Mouse (Mus musculus) heart, embryonic 14.5 days (tissue): ENCODE measurements at regions not wholly inside any gene's neighbourhood (a gene's known extent, or its start where the extent isn't known, plus 50 kb on each side); places are given as distances from the start of the nearest gene placed in this dataset.
"Not testable (repeated sequence)": the region's sequence is repeated elsewhere in the genome, so short reads cannot be mapped to it uniquely, and the experiment has no call there.

Experiments
- ATAC-seq: fragments of 200-750 bp; cut with Nextera tagmentation; 2 replicates; pipeline ENCODE4 v1.8.0; 2017; ENCODE audit warnings: low read depth, moderate TSS enrichment; ENCODE audit not compliant: insufficient number of reproducible peaks, insufficient read depth, low FRiP score
- H3K27ac ChIP-seq, 2 experiments: fragments of 200-500 bp in 1 of 2; fragments of 300-500 bp in 1 of 2; sonication (generic) in 1 of 2; replicated peaks in 1 of 2; 2 replicates each; pipeline ENCODE4 v1.5.1; 2012 to 2014; ENCODE audit warnings: low read depth in 2 of 2, low read length in 2 of 2, control low read depth in 1 of 2, mild to moderate bottlenecking in 1 of 2, mixed read lengths in 1 of 2; ENCODE audit not compliant: control insufficient read depth in 1 of 2, insufficient read depth in 1 of 2
- H3K27me3 ChIP-seq: fragments of 300-500 bp; sonication (generic); 2 replicates; pipeline ENCODE4 v1.6.1; 2014; ENCODE audit warnings: mild to moderate bottlenecking, low read length, control low read depth; ENCODE audit not compliant: control insufficient read depth, insufficient read depth
- H3K36me3 ChIP-seq: fragments of 300-500 bp; sonication (generic); 2 replicates; pipeline ENCODE4 v1.6.1; 2014; ENCODE audit warnings: mild to moderate bottlenecking, control low read depth, low read length, mixed read lengths; ENCODE audit not compliant: control insufficient read depth, insufficient read depth
- H3K4me1 ChIP-seq, 2 experiments: fragments of 200-500 bp in 1 of 2; fragments of 300-500 bp in 1 of 2; sonication (generic) in 1 of 2; 2 replicates each; pipeline ENCODE4 v1.6.1; 2012 to 2014; ENCODE audit warnings: low read length in 2 of 2, control low read depth in 1 of 2, mixed read lengths in 1 of 2; ENCODE audit not compliant: control insufficient read depth in 2 of 2, insufficient read depth in 2 of 2
- H3K4me2 ChIP-seq: fragments of 300-500 bp; sonication (generic); 2 replicates; pipeline ENCODE4 v1.6.1; 2014; ENCODE audit warnings: mild to moderate bottlenecking, low read length
- H3K4me3 ChIP-seq, 2 experiments: fragments of 200-500 bp in 1 of 2; fragments of 300-500 bp in 1 of 2; sonication (generic) in 1 of 2; 2 replicates each; pipeline ENCODE4 v1.5.1; 2012 to 2014; ENCODE audit warnings: low read length in 2 of 2, mild to moderate bottlenecking in 2 of 2, control low read depth in 1 of 2, low read depth in 1 of 2, moderate library complexity in 1 of 2; ENCODE audit not compliant: control insufficient read depth in 1 of 2, insufficient read depth in 1 of 2
- H3K9ac ChIP-seq: fragments of 300-500 bp; sonication (generic); 2 replicates; pipeline ENCODE4 v1.6.1; 2014; ENCODE audit warnings: mild to moderate bottlenecking, low read length
- H3K9me3 ChIP-seq: fragments of 300-500 bp; sonication (generic); 2 replicates; pipeline ENCODE4 v1.6.1; 2016; ENCODE audit warnings: low read length, control low read depth; ENCODE audit not compliant: control insufficient read depth
- WGBS: fragments of 180-500 bp; shearing (Covaris S2); extraction: QIAGEN DNeasy Blood & Tissue Kit; methylation state at CpG from one replicate; pipeline ENCODE4 v1.1.7; 2014; 5-methylcytosine and 5-hydroxymethylcytosine counted together

DNA sequence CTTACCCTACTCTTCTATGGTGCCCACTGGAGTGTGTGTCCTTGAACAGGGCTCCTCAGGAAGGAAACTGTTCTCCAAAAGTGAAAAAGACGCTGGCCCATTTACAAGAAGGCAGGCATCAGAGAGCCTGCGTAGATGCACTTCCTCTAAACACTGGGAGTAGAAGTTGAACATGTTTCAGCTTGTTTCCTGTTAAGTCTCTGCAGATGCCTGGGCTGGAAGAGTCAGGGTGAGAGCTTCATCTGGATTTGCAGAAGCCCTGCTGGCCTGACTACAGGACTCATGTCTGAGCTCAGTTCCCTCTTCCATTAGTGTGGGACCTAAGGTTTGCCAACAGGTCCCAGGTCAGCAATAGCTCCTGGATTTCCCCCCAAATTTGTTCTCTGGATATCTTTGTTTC, 54.7 kb upstream of the Nlrp1b start:
- Histone ChIP-seq H3K27me3 (no peaks in the 10 kb centered on the region), H3K36me3 (no peaks in the 10 kb centered on the region), H3K9ac (no peak overlapping the region), H3K4me1 (no peaks in the 10 kb centered on the region), H3K27ac (no peak overlapping the region), H3K4me2 (no peak overlapping the region), H3K4me3 (no peak overlapping the region), H3K9me3 (no peaks in the 10 kb centered on the region)
- ATAC-seq, result no peak
- WGBS, result 68% methylated on average over 2 of the region's 2 CpGs

DNA sequence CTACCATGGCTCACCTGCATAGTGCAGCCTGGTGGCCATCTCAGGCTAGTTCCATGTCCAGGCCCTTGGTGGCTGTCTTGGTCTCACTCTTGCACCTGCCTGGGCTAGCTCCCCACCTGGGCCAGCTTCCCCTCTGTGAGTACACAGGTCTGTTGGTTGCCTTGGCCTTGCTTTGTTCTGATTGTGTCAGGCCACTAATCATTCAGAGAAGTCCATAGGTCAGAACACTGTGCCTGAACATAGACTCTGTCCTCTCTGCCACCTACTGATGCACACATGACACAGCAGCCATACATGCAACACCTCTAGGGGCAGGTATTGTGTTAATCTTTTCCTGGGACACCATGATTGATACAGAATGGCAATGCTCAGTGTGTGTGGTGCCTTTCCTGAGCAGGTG, 57.7 kb upstream of the Nlrp1b start:
- not testable (repeated sequence) for H3K27me3 ChIP-seq, H3K4me3 ChIP-seq, H3K9ac ChIP-seq, H3K27ac ChIP-seq, H3K9me3 ChIP-seq, H3K4me2 ChIP-seq, H3K36me3 ChIP-seq, H3K4me1 ChIP-seq, ATAC-seq

DNA sequence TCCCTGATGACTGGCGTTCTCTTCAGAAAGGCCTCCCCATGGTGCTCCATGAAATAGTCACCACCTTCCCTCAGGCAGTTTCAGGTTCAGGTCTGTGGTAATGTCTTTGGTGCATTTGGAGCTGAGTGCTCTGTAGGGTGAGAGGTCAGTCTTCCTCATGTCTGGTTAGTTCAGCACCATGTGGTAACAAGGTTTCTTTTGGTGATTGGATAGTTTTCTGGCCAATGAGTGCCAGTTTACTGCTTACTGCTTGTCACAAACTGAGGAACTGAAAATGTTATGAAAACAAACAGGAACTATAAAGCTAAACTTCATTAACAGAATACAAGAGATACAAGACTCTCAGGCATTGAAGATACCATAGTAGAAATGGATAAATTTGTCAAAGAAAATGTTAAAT, 59.0 kb upstream of the Nlrp1b start:
- Histone ChIP-seq H3K4me3 (no peak overlapping the region), H3K36me3 (no peaks in the 10 kb centered on the region), H3K27me3 (no peaks in the 10 kb centered on the region), H3K9ac (no peak overlapping the region), H3K4me1 (no peaks in the 10 kb centered on the region), H3K4me2 (no peak overlapping the region), H3K9me3 (no peaks in the 10 kb centered on the region; the same call in 1 of the 2 replicates), H3K27ac (no peak overlapping the region)
- ATAC-seq, result no peak
- WGBS, result 75% methylated on average over 1 of the region's 1 CpGs

DNA sequence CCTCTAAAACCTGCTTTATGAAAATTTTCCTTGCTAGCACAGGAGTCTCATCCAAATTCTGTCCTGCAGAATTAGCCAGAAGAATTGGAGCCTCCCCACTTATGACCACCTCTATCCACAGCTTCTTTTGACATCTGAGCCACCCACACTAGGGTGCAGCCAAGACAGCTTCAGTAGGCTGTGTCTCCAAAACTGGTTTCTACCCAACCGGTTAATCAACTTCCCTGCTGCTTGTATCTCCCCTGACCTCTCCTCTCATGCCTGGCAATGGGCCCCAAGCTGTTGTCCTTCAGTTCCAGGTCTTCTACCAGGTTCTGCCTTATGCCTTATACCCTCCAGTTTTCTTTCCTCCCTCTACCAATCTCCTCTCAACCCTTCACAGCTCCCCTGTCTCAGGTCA, 68.9 kb upstream of the Nlrp1b start:
- no peaks in the 10 kb centered on the region for H3K27me3 ChIP-seq
- 70% methylated on average over 1 of the region's 1 CpGs for WGBS
- H3K9me3 ChIP-seq, result no peaks in the 10 kb centered on the region
- ATAC-seq, result no peak
- no peak overlapping the region for H3K4me2 ChIP-seq
- no peak overlapping the region for H3K27ac ChIP-seq
- H3K4me1 ChIP-seq, result no peaks in the 10 kb centered on the region
- no peak overlapping the region for H3K4me3 ChIP-seq
- H3K9ac ChIP-seq, result no peak overlapping the region
- H3K36me3 ChIP-seq, result no peaks in the 10 kb centered on the region

DNA sequence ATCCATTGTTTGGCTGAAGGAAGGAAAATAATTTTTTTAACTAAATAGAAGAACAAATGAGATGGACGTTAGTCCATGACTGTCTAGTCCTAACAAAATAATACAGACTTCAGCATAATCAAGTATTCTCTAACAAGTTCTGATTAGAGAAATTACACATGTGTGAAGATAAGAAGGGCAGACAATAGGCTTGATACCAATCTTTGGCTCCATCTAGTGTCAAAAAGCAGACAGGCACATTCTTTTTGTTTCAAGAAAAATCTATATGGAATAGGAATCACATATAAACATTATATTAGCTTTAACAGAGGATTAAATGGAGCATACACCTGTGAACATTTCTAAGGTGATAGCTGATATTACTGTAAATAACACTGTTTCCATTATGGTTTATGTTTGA, 92.9 kb upstream of the Nlrp1b start:
- Histone ChIP-seq H3K4me1 (no peaks in the 10 kb centered on the region), H3K9ac (no peak overlapping the region), H3K27ac (no peak overlapping the region), H3K9me3 (no peaks in the 10 kb centered on the region), H3K27me3 (no peaks in the 10 kb centered on the region), H3K36me3 (no peaks in the 10 kb centered on the region), H3K4me3 (no peak overlapping the region), H3K4me2 (no peak overlapping the region)
- 20% methylated on average over 1 of the region's 1 CpGs for WGBS
- ATAC-seq, result no peak

DNA sequence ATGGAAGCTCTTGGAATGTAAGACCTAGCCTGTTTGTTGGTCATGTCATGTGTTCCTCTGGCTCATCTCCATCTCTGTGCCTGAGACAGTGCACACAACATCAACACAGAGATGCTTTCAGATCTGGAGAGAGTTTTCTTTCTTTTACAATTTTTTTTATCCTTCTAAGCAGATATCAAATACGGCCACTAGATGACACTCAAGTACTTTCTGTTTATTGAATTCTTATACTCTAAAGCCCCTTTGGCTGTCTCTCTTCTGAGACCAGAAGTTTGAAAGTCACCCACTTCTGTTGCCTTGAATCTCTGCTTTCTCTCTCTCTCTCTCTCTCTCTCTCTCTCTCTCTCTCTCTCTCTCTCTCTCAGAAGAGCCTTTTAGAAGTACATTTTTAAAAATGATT, 106.9 kb upstream of the Nlrp1b start:
- WGBS, result 9% methylated on average over 1 of the region's 1 CpGs
- no peaks in the 10 kb centered on the region for H3K36me3 ChIP-seq
- no peaks in the 10 kb centered on the region for H3K4me1 ChIP-seq
- no peak overlapping the region for H3K27ac ChIP-seq
- H3K9me3 ChIP-seq, result no peaks in the 10 kb centered on the region
- H3K9ac ChIP-seq, result no peak overlapping the region
- H3K27me3 ChIP-seq, result no peaks in the 10 kb centered on the region
- H3K4me3 ChIP-seq, result no peak overlapping the region
- no peak for ATAC-seq
- no peak overlapping the region for H3K4me2 ChIP-seq

DNA sequence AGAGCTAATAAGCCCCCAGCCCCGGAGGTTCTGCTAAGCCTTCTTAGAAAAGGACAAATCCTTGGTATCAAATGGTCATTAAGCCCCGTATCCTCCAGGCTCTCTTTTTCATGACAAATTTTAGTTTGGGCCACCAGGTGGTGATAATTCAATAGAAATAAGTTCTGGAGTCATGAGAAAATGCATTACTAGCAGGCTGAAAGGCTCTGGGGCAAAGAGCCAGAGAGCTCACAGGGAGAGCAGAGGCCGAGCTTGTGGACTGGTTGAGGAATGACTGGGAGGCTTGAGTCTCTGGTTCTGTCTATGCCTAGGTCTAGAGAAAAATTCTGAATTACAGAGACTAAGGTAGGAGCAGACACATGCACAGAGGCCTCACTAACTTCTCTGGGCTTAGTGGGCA, 115.5 kb upstream of the Nlrp1b start:
- Histone ChIP-seq H3K27me3 (no peaks in the 10 kb centered on the region), H3K9ac (no peak overlapping the region), H3K9me3 (no peaks in the 10 kb centered on the region), H3K4me3 (no peak overlapping the region), H3K36me3 (no peaks in the 10 kb centered on the region), H3K27ac (no peak overlapping the region), H3K4me1 (no peaks in the 10 kb centered on the region), H3K4me2 (no peak overlapping the region)
- no peak for ATAC-seq
- 37% methylated on average over 3 of the region's 3 CpGs for WGBS

DNA sequence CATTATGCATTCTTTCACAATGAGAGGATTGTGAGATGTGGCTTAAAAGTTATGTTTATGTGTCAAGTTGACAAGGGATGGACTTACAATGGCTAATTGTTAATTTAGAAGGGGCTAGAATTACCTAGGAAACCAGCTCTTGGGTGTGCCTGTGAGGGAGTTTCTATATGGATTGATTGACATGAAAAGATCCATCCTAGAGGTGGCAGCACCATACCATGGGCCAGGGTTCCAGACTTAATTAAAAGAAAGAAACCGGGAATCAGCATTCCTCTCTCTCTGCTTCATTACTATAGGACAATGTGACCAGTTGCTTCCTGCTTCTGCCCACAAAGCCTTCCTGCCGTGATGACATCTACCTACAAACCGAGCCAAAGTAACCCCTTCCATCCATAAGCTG, 126.6 kb upstream of the Nlrp1b start:
- no peaks in the 10 kb centered on the region for H3K4me1 ChIP-seq
- H3K27me3 ChIP-seq, result no peaks in the 10 kb centered on the region

More for the DNA sequence above, 126.6 kb upstream of the Nlrp1b start:
- H3K27ac ChIP-seq, result no peak overlapping the region
- H3K9me3 ChIP-seq, result no peaks in the 10 kb centered on the region
- no peak for ATAC-seq
- H3K4me3 ChIP-seq, result no peak overlapping the region
- no peaks in the 10 kb centered on the region for H3K36me3 ChIP-seq
- no peak overlapping the region for H3K9ac ChIP-seq
- 61% methylated on average over 3 of the region's 3 CpGs for WGBS
- H3K4me2 ChIP-seq, result no peak overlapping the region
